Mouse (Mus musculus): ENCODE results near the gene Wdr53.
"Not testable (repeated sequence)": the region's sequence is repeated elsewhere in the genome, so short reads cannot be mapped to it uniquely, and the experiment has no call there.

The Wdr53 gene

GRCm38 (mm10) chr16:32278396-32278795 lies 31.4 kb downstream of the Wdr53 start:
- DNase-seq (ENCODE audit: low read depth, low spot score), result no peak

DNA sequence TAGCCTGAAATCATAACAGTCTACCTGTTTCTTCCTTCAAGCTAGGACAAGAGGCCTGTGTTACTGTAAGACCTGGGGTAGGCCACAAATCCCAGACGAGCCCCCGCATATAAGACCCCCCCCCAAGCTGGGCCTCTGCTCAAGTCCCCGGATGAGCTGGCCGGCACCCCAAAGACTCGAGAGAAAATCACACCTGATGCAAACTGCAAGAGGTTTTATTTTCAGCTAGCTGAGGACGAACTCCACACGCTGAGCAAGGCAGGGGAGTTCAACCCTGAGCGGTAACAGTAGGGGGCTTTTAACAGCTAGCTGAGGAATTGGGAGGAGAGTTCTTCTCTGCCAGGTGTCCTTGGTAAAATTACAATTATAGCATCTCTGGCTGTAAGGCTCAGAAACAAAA lies 33.2 kb downstream of the Wdr53 start:
- no peak for DNase-seq (ENCODE audit: low read depth, low spot score)

GRCm38 (mm10) chr16:32282608-32283007 lies 35.6 kb downstream of the Wdr53 start:
- DNase-seq (ENCODE audit: low read depth, low spot score), result no peak

- DNase-seq (ENCODE audit: low read depth, low spot score), result no peak
Observed at GRCm38 (mm10) chr16:32291821-32292220, 44.8 kb downstream of the Wdr53 start.

DNA sequence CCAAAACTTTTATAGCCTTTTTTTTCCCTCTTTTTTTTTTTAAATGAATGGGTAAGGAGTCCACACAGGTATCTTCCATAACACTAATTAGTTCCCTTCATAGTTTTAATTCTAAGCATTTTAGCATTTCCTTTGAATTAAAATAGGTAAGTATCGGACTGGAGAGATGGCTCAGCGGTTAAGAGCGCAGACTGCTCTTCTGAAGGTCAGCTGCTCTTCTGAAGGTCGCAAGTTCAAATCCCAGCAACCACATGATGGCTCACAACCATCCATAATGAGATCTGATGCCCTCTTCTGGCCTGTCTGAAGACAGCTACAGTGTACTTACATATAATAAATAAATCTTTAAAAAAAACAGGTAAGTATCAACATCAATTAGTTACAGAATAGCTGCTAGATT lies 52.6 kb downstream of the Wdr53 start:
- DNase-seq (ENCODE audit: low read depth, low spot score), result not testable (repeated sequence)

- peak; percentile 40 for DNase-seq (ENCODE audit: low read depth, low spot score)
Observed at GRCm38 (mm10) chr16:32303046-32303445, 56.0 kb downstream of the Wdr53 start.

- no peak for DNase-seq (ENCODE audit: low read depth, low spot score)
Observed at GRCm38 (mm10) chr16:32303886-32304285, 56.9 kb downstream of the Wdr53 start.
